ENCODE assay signal across 15 mouse cellular contexts in the genomic region with DNA sequence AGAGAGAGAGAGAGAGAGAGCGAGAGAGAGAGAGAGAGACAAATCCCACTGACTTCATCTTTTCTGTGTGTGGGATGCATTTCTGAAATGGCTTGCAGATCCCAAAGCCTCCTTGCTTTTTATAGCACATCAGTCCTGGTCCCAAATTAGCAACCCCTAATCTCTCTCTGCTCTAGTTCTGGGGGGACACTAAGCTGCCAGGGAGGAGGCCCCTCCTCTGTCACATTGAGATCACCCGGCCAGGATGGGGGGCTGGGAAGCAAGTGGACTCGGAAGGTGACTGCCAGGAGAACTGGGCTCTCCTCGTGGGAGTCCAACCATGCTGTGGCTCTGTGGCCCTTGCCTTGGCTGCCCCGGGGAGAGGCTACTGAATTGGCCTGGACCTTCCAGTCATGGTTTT. TPM values are rescaled to one million over a fixed set of nuclear protein-coding genes. Genes with fewer than 3 reads are reported as not detected.
DNase-seq lines count a peak whose midpoint lies in the region; ATAC-seq and TF ChIP-seq lines count a peak whose summit lies in the region.
"Had no signal": no experiment of that assay in that cellular context is flagged by ENCODE, and none has a peak within 500 bp of the region (broad histone marks: within the 10 kb centered on the region; RNA-seq: fewer than 3 reads in every experiment).

No protein-coding gene starts in this region.

- H3K36me3 ChIP-seq in heart, embryonic 16.5 days (ENCODE audit: control insufficient read depth, insufficient read depth), result no peaks in the 10 kb centered on the region
- no peaks in the 10 kb centered on the region for H3K36me3 ChIP-seq in midbrain, embryonic 14.5 days (ENCODE audit: control insufficient read depth, insufficient read depth, low read length)
- no peaks in the 10 kb centered on the region for H3K36me3 ChIP-seq in hindbrain, embryonic 16.5 days (ENCODE audit: control insufficient read depth, insufficient read depth, low read length)
- H3K36me3 ChIP-seq: forebrain, embryonic 10.5 days; limb, embryonic 10.5 days; liver, embryonic 15.5 days; neural tube, embryonic 13.5 days had no signal

- no peak for TF ChIP-seq CTCF in layer of hippocampus, adult 2 months (conservative IDR thresholded peaks at IDR 0.05)

- WGBS in heart, embryonic 16.5 days, result 31% methylated on average over 5 of the region's 5 CpGs
- 84% methylated on average over 5 of the region's 5 CpGs for WGBS in midbrain, embryonic 14.5 days
- WGBS in hindbrain, embryonic 16.5 days, result 82% methylated on average over 5 of the region's 5 CpGs

- peak overlapping the region; percentile 15; the same call in 1 of the 2 replicates for H3K9ac ChIP-seq in heart, embryonic 16.5 days (ENCODE audit: low read length)
- H3K9ac ChIP-seq in midbrain, embryonic 14.5 days (replicated peaks; ENCODE audit: low read length), result no peak overlapping the region
- no peak overlapping the region for H3K9ac ChIP-seq in hindbrain, embryonic 16.5 days (ENCODE audit: low read depth, low read length)
- H3K9ac ChIP-seq: liver, embryonic 15.5 days; neural tube, embryonic 13.5 days had no signal

- no peak overlapping the region for H3K4me3 ChIP-seq in layer of hippocampus, adult 2 months
- no peak overlapping the region for H3K4me3 ChIP-seq in heart, embryonic 16.5 days (ENCODE audit: low read length)
- H3K4me3 ChIP-seq in midbrain, embryonic 14.5 days (replicated peaks; ENCODE audit: low read depth, low read length), result no peak overlapping the region
- no peak overlapping the region for H3K4me3 ChIP-seq in hindbrain, embryonic 16.5 days (ENCODE audit: low read length)
- H3K4me3 ChIP-seq: forebrain, embryonic 10.5 days; limb, embryonic 10.5 days; liver, embryonic 15.5 days; neural tube, embryonic 13.5 days had no signal

- H3K27me3 ChIP-seq in heart, embryonic 16.5 days (ENCODE audit: control insufficient read depth, insufficient read depth, low read length), result no peaks in the 10 kb centered on the region
- H3K27me3 ChIP-seq in midbrain, embryonic 14.5 days (ENCODE audit: control insufficient read depth, insufficient read depth, low read length), result no peaks in the 10 kb centered on the region
- no peaks in the 10 kb centered on the region for H3K27me3 ChIP-seq in hindbrain, embryonic 16.5 days (replicated peaks; ENCODE audit: control insufficient read depth, insufficient read depth, low read length)
- H3K27me3 ChIP-seq: liver, embryonic 15.5 days; neural tube, embryonic 13.5 days had no signal

- no peaks in the 10 kb centered on the region for H3K9me3 ChIP-seq in heart, embryonic 16.5 days (replicated peaks; ENCODE audit: control insufficient read depth, low read length)
- H3K9me3 ChIP-seq in midbrain, embryonic 14.5 days (ENCODE audit: control insufficient read depth, low read length), result no peaks in the 10 kb centered on the region
- no peaks in the 10 kb centered on the region for H3K9me3 ChIP-seq in hindbrain, embryonic 16.5 days (ENCODE audit: control insufficient read depth, low read length)
- H3K9me3 ChIP-seq: forebrain, embryonic 10.5 days; limb, embryonic 10.5 days; liver, embryonic 15.5 days; neural tube, embryonic 13.5 days had no signal

- DNase-seq in layer of hippocampus, adult 2 months (ENCODE audit: low spot score in 2 of 2), result no peak
- DNase-seq in layer of hippocampus, postnatal 10 days (ENCODE audit: low spot score in 2 of 2), result no peak
- DNase-seq in heart, adult 18-20 months, result peak; percentile 80 to 87
- peak; percentile 62 for DNase-seq in retina, postnatal 7 days (ENCODE audit: low read depth, low spot score)
- DNase-seq in midbrain, embryonic 14.5 days, result no peak
- DNase-seq in adrenal gland, adult 2 months, result no peak
- DNase-seq: cerebellum, adult 8-10 months had no signal

- peaks cover 19% of the 10 kb centered on the region; the same call in 1 of the 2 replicates for H3K4me1 ChIP-seq in heart, embryonic 16.5 days (ENCODE audit: control insufficient read depth, insufficient read depth, low read length)
- no peaks in the 10 kb centered on the region for H3K4me1 ChIP-seq in midbrain, embryonic 14.5 days (ENCODE audit: control insufficient read depth, insufficient read depth, low read length)
- peaks cover under 1% of the 10 kb centered on the region; the same call in 1 of the 2 replicates for H3K4me1 ChIP-seq in hindbrain, embryonic 16.5 days (ENCODE audit: control insufficient read depth, insufficient read depth, low read depth, low read length)
- H3K4me1 ChIP-seq: limb, embryonic 10.5 days; liver, embryonic 15.5 days had no signal

- peak; percentile 88 for ATAC-seq in heart, embryonic 16.5 days (replicated peaks; ENCODE audit: extremely low read depth, insufficient read depth, low FRiP score)
- ATAC-seq in midbrain, embryonic 14.5 days (ENCODE audit: low FRiP score, low TSS enrichment), result no peak
- ATAC-seq in hindbrain, embryonic 16.5 days, result no peak
- ATAC-seq: midbrain, embryonic 16.5 days had no signal

- H3K27ac ChIP-seq in layer of hippocampus, adult 2 months, result peak overlapping the region; percentile 82
- H3K27ac ChIP-seq in heart, embryonic 16.5 days (ENCODE audit: low read length), result peak overlapping the region; percentile 91
- no peak overlapping the region for H3K27ac ChIP-seq in midbrain, embryonic 14.5 days (replicated peaks; ENCODE audit: low read depth, low read length)
- no peak overlapping the region for H3K27ac ChIP-seq in hindbrain, embryonic 16.5 days (ENCODE audit: low read depth, low read length)
- H3K27ac ChIP-seq: forebrain, embryonic 10.5 days; limb, embryonic 10.5 days; liver, embryonic 15.5 days; neural tube, embryonic 13.5 days; stomach, postnatal 0 days had no signal

- peak overlapping the region; percentile 48 for H3K4me2 ChIP-seq in heart, embryonic 16.5 days (ENCODE audit: low read depth, low read length)
- no peak overlapping the region for H3K4me2 ChIP-seq in midbrain, embryonic 14.5 days (ENCODE audit: low read length)
- no peak overlapping the region for H3K4me2 ChIP-seq in hindbrain, embryonic 16.5 days (ENCODE audit: low read length)
- H3K4me2 ChIP-seq: liver, embryonic 15.5 days; neural tube, embryonic 13.5 days had no signal

RNA-seq across cellular contexts. Expression of a gene that starts 29.2 kb away (rescaled TPM):
- total RNA-seq in layer of hippocampus, adult 2 months (2021), result 10 to 100 TPM; 58.7 to 59.4 TPM
- 10 to 100 TPM; 13.6 to 13.9 TPM for total RNA-seq in layer of hippocampus, postnatal 10 days (2021)
- total RNA-seq in heart, adult 18-20 months (2021), result 10 to 100 TPM; 25.4 to 31.1 TPM
- 4.6 and 5.4 TPM in 2 replicates for polyA plus RNA-seq in heart, embryonic 16.5 days (2015; fragmentation: Nextera tagmentation; extraction: Ambion mirVana)
- 0.18 and 0.64 TPM in 2 replicates for polyA plus RNA-seq in midbrain, embryonic 14.5 days (2014; fragmentation: Nextera tagmentation; extraction: Ambion mirVana)
- total RNA-seq in adrenal gland, adult 2 months (2021), result 1 to 10 TPM; 1.1 to 1.9 TPM
- 1.5 and 1.9 TPM in 2 replicates for polyA plus RNA-seq in adrenal gland, adult 2 months (2012; rRNA removed)
- polyA plus RNA-seq in hindbrain, embryonic 16.5 days (2015; fragmentation: Nextera tagmentation; extraction: Ambion mirVana), result 0.98 and 1.2 TPM in 2 replicates

RNA-seq across cellular contexts. Expression of a gene that starts 56.8 kb away (rescaled TPM):
- total RNA-seq in layer of hippocampus, adult 2 months (2021), result 1 to 10 TPM in 1 of 2 experiments, under 1 TPM in 1; 0.88 to 1.2 TPM
- total RNA-seq in layer of hippocampus, postnatal 10 days (2021), result 1 to 10 TPM in 1 of 2 experiments, under 1 TPM in 1; 0.85 to 1.6 TPM
- total RNA-seq in heart, adult 18-20 months (2021), result not detected
- polyA plus RNA-seq in heart, embryonic 16.5 days (2015; fragmentation: Nextera tagmentation; extraction: Ambion mirVana), result 1.7 and 2.4 TPM in 2 replicates
- 1.4 and 1.8 TPM in 2 replicates for polyA plus RNA-seq in midbrain, embryonic 14.5 days (2014; fragmentation: Nextera tagmentation; extraction: Ambion mirVana)
- total RNA-seq in adrenal gland, adult 2 months (2021), result 1 to 10 TPM; 1.8 to 4.2 TPM
- 10.2 and 11.3 TPM in 2 replicates for polyA plus RNA-seq in adrenal gland, adult 2 months (2012; rRNA removed)
- polyA plus RNA-seq in hindbrain, embryonic 16.5 days (2015; fragmentation: Nextera tagmentation; extraction: Ambion mirVana), result 2.0 and 2.9 TPM in 2 replicates

Comparison
In these comparisons a context has a peak if more than half of its experiments do, and no peak if none do; other contexts are left out.
1. DNase-seq: peak in heart, adult 18-20 months (2 of 2) and retina, postnatal 7 days (single experiment); none in layer of hippocampus, adult 2 months (0 of 2), layer of hippocampus, postnatal 10 days (0 of 2), midbrain, embryonic 14.5 days (single experiment) and adrenal gland, adult 2 months (single experiment).
2. H3K27ac ChIP-seq: peak in layer of hippocampus, adult 2 months (single experiment) and heart, embryonic 16.5 days (single experiment); none in midbrain, embryonic 14.5 days (single experiment) and hindbrain, embryonic 16.5 days (single experiment).
3. RNA of a gene that starts 29.2 kb away (total RNA-seq): 58.7 to 59.4 TPM in layer of hippocampus, adult 2 months, 25.4 to 31.1 TPM in heart, adult 18-20 months and 13.6 to 13.9 TPM in layer of hippocampus, postnatal 10 days; 1.1 to 1.9 TPM in adrenal gland, adult 2 months; every median in the first group is over 4 times any median in the second.